Mouse (Mus musculus) embryonic fibroblast, embryonic 13.5 days (primary cell): ENCODE measurements around the gene Synm. TPM values are rescaled to one million over a fixed set of nuclear protein-coding genes. Genes with fewer than 3 reads are reported as not detected.

ENCODE experiments used
- H3K27ac ChIP-seq: 2 replicates; pipeline ENCODE4 v1.5.1; 2012; ENCODE audit warnings: low read length, control low read depth, inconsistent platforms; ENCODE audit not compliant: insufficient read depth
- H3K4me1 ChIP-seq: 2 replicates; pipeline ENCODE4 v1.6.1; 2011; ENCODE audit warnings: low read length; ENCODE audit not compliant: control insufficient read depth, insufficient read depth
- H3K4me3 ChIP-seq: 2 replicates; pipeline ENCODE4 v1.5.1; 2011; ENCODE audit warnings: mild to moderate bottlenecking, control low read depth, low read length; ENCODE audit not compliant: insufficient read depth
- CTCF ChIP-seq: IDR thresholded peaks from 2 replicates; pipeline ENCODE4 v1.5.1; 2011; ENCODE audit warnings: mild to moderate bottlenecking, control low read depth, low read length, moderate library complexity, borderline replicate concordance; ENCODE audit not compliant: insufficient read depth
- POLR2A ChIP-seq: IDR thresholded peaks from 2 replicates; pipeline ENCODE4 v1.6.1; 2011; ENCODE audit warnings: low read depth, mild to moderate bottlenecking, control low read depth, low read length, moderate library complexity
- polyA plus RNA-seq: library from polyadenylated mRNA; stranded (reverse); fragments of >200 nt; gene quantifications from 2 replicates; pipeline ENCODE4 v1.2.4, GENCODE M21; 2011; ENCODE audit warnings: low read depth; ENCODE audit not compliant: missing spikeins, insufficient read length

Gene Synm
- 3.1 and 4.4 TPM in 2 replicates for polyA plus RNA-seq

- TF ChIP-seq POLR2A (peak; percentile 22; the same call in 1 of the 2 replicates), CTCF (peak; percentile 82)
- no peaks in the 10 kb centered on the region for H3K4me1 ChIP-seq
- H3K27ac ChIP-seq = no peak within 1 kb of the TSS
- peak within 1 kb of the TSS; percentile 37 for H3K4me3 ChIP-seq
These were observed at the start of gene Synm for GRCm38 (mm10) chr7:67759629-67759995. Gene Synm, minus strand, starts transcription at chr7:67759742.

GRCm38 (mm10) chr7:67803857-67804215 lies 44.3 kb upstream of the Synm start:
- Histone ChIP-seq H3K4me3 (no peak overlapping the region; the same call in 1 of the 2 replicates), H3K27ac (no peak overlapping the region), H3K4me1 (peaks cover 3% of the 10 kb centered on the region; the same call in 1 of the 2 replicates)
- peak; percentile 47 for TF ChIP-seq POLR2A
- TF ChIP-seq CTCF = no peak

GRCm38 (mm10) chr7:67803015-67803856 lies 43.7 kb upstream of the Synm start:
- TF ChIP-seq POLR2A (peak; percentile 51; the same call in 1 of the 2 replicates), CTCF (peak; percentile 70)
- H3K4me1 ChIP-seq = peaks cover 3% of the 10 kb centered on the region; the same call in 1 of the 2 replicates
- peak overlapping the region; percentile 7; the same call in 1 of the 2 replicates for H3K27ac ChIP-seq
- H3K4me3 ChIP-seq = peak overlapping the region; percentile 10; the same call in 1 of the 2 replicates

GRCm38 (mm10) chr7:67801022-67801421 lies 41.5 kb upstream of the Synm start:
- no peak overlapping the region for H3K4me3 ChIP-seq
- TF ChIP-seq POLR2A = no peak
- no peak for TF ChIP-seq CTCF
- H3K27ac ChIP-seq = no peak overlapping the region
- peaks cover 7% of the 10 kb centered on the region for H3K4me1 ChIP-seq

- peaks cover 7% of the 10 kb centered on the region for H3K4me1 ChIP-seq
- H3K4me3 ChIP-seq = no peak overlapping the region
- no peak overlapping the region for H3K27ac ChIP-seq
- no peak for TF ChIP-seq POLR2A
- TF ChIP-seq CTCF = no peak
These were observed 41.0 kb upstream of the Synm start for GRCm38 (mm10) chr7:67800547-67800946.

GRCm38 (mm10) chr7:67798476-67798875 lies 38.9 kb upstream of the Synm start:
- Histone ChIP-seq H3K27ac (no peak overlapping the region), H3K4me3 (no peak overlapping the region), H3K4me1 (peaks cover 7% of the 10 kb centered on the region)
- TF ChIP-seq POLR2A = no peak
- TF ChIP-seq CTCF = no peak

- H3K27ac ChIP-seq = peak overlapping the region; percentile 50; the same call in 1 of the 2 replicates
- no peak overlapping the region for H3K4me3 ChIP-seq
- TF ChIP-seq POLR2A (no peak), CTCF (no peak)
- H3K4me1 ChIP-seq = peaks cover 3% of the 10 kb centered on the region
These were observed 37.5 kb upstream of the Synm start for GRCm38 (mm10) chr7:67797065-67797464.

- no peak overlapping the region for H3K4me3 ChIP-seq
- H3K4me1 ChIP-seq = peaks cover 5% of the 10 kb centered on the region
- H3K27ac ChIP-seq = no peak overlapping the region
- no peak for TF ChIP-seq POLR2A
These were observed 33.9 kb upstream of the Synm start for GRCm38 (mm10) chr7:67793449-67793848.

GRCm38 (mm10) chr7:67791256-67791655 lies 31.7 kb upstream of the Synm start:
- H3K4me1 ChIP-seq = 0 out of 2 replicates have a peak, but pooled peaks cover 3% of the 10 kb centered on the region
- H3K4me3 ChIP-seq = no peak overlapping the region
- TF ChIP-seq CTCF (no peak), POLR2A (no peak)
- H3K27ac ChIP-seq = no peak overlapping the region

- TF ChIP-seq CTCF = 0 out of 2 replicates have a peak, but pooled peaks have one; percentile 8
- no peak for TF ChIP-seq POLR2A
- Histone ChIP-seq H3K4me3 (no peak overlapping the region), H3K27ac (no peak overlapping the region), H3K4me1 (0 out of 2 replicates have a peak, but pooled peaks cover 3% of the 10 kb centered on the region)
These were observed 29.2 kb upstream of the Synm start for GRCm38 (mm10) chr7:67788713-67789112.
